Mouse (Mus musculus) heart, adult 2 months (tissue): Measurements from ENCODE around the gene Cyb561a3. TPM values are rescaled to one million over a fixed set of nuclear protein-coding genes. Genes with fewer than 3 reads are reported as not detected.
A peak's percentile ranks its signal among the peaks of the same experiment; 100 is the strongest.

ENCODE experiments used
- DNase-seq, 2 experiments: peaks; one replicate each; pipeline ENCODE4 v3.0.0; 2021
- H3K27ac ChIP-seq: fragments of 200-600 bp; 2 replicates; pipeline ENCODE4 v1.8.1; 2022
- H3K27me3 ChIP-seq: fragments of 200-500 bp; 2 replicates; pipeline ENCODE4 v1.6.1; 2012; ENCODE audit warnings: mild to moderate bottlenecking, low read length, inconsistent platforms, mixed read lengths; ENCODE audit not compliant: control insufficient read depth, insufficient read depth
- H3K36me3 ChIP-seq: fragments of 200-500 bp; 2 replicates; pipeline ENCODE4 v1.6.1; 2012; ENCODE audit warnings: low read length, inconsistent platforms; ENCODE audit not compliant: control insufficient read depth, insufficient read depth
- H3K4me1 ChIP-seq: fragments of 200-500 bp; 2 replicates; pipeline ENCODE4 v1.6.1; 2011; ENCODE audit warnings: low read length; ENCODE audit not compliant: control insufficient read depth, insufficient read depth
- H3K4me3 ChIP-seq: fragments of 200-600 bp; 2 replicates; pipeline ENCODE4 v1.8.1; 2022
- H3K79me2 ChIP-seq: fragments of 200-500 bp; replicated peaks from 2 replicates; pipeline ENCODE4 v1.6.1; 2012; ENCODE audit warnings: mild to moderate bottlenecking, inconsistent platforms, low read length, moderate library complexity, mixed read lengths; ENCODE audit not compliant: control insufficient read depth, insufficient read depth
- H3K9ac ChIP-seq: fragments of 200-500 bp; 2 replicates; pipeline ENCODE4 v1.6.1; 2012; ENCODE audit warnings: low read depth, mild to moderate bottlenecking, control low read depth, inconsistent platforms, low read length, mixed read lengths
- CTCF ChIP-seq: fragments of 200-600 bp; IDR thresholded peaks from 2 replicates; pipeline ENCODE4 v1.8.1; 2022; ENCODE audit warnings: antibody characterized with exemption, mild to moderate bottlenecking, moderate library complexity
- EP300 ChIP-seq: fragments of 200-500 bp; IDR thresholded peaks from 2 replicates; pipeline ENCODE4 v1.6.1; 2011; ENCODE audit warnings: low read depth, low read length, control low read depth; ENCODE audit not compliant: insufficient read depth
- POLR2A ChIP-seq: fragments of 200-500 bp; IDR thresholded peaks from 2 replicates; pipeline ENCODE4 v1.6.1; 2011; ENCODE audit warnings: mild to moderate bottlenecking, low read depth, low read length, control low read depth; ENCODE audit not compliant: insufficient read depth
- WGBS: fragments of 180-500 bp; shearing (Covaris S2); methylation state at CpG from one replicate; pipeline ENCODE4 v1.1.7; 2018; 5-methylcytosine and 5-hydroxymethylcytosine counted together
- intact Hi-C: fragments of 180-260 bp; cut with DNase I; formaldehyde crosslinking; loops from one replicate; pipeline ENCODE4 v1.15.1; 2025
- polyA plus RNA-seq: library from polyadenylated mRNA; depleted of rRNA; stranded (reverse); fragments of >200 nt; gene quantifications from 2 replicates; pipeline ENCODE4 v1.2.3, GENCODE M21; 2012
- total RNA-seq, 2 experiments: library from RNA; stranded (reverse); gene quantifications; 2 replicates each; pipeline ENCODE4 v1.2.3; 2021

Cyb561a3 gene
- total and polyA plus RNA-seq, 3 experiments, result 11.3 to 24.3 (median 11.3) TPM

- no peak overlapping the region for H3K4me3 ChIP-seq
- DNase-seq, result no peak
- H3K27ac ChIP-seq, result no peak overlapping the region
- intact Hi-C loops, result loop anchor here (5.0 kb wide), 2 partner anchors 57 to 152 kb away; no protein-coding TSS in a partner anchor
- TF ChIP-seq CTCF, result no peak
- TF ChIP-seq POLR2A, result no peak
- TF ChIP-seq EP300, result no peak
- no peaks in the 10 kb centered on the region for H3K27me3 ChIP-seq
- peaks cover 4% of the 10 kb centered on the region for H3K4me1 ChIP-seq
- no peak overlapping the region for H3K9ac ChIP-seq
- WGBS, result 95% methylated on average over 2 of the region's 2 CpGs
- H3K79me2 ChIP-seq, result no peaks in the 10 kb centered on the region
- no peaks in the 10 kb centered on the region for H3K36me3 ChIP-seq
Measured at GRCm38 (mm10) chr19:10599648-10600047, 22.7 kb downstream of the Cyb561a3 start.

GRCm38 (mm10) chr19:10602247-10602769 is 25.3 kb downstream of the Cyb561a3 start:
- peak overlapping the region; percentile 65 for H3K27ac ChIP-seq
- peak overlapping the region; percentile 34 for H3K4me3 ChIP-seq
- H3K4me1 ChIP-seq, result peaks cover 7% of the 10 kb centered on the region
- H3K9ac ChIP-seq, result peak overlapping the region; percentile 71
- intact Hi-C loops, result loop anchor here (1.0 to 5.0 kb wide), 3 partner anchors 43 to 155 kb away; no protein-coding TSS in a partner anchor
- H3K36me3 ChIP-seq, result peaks cover 6% of the 10 kb centered on the region
- WGBS, result 17% methylated on average over 6 of the region's 6 CpGs
- H3K27me3 ChIP-seq, result no peaks in the 10 kb centered on the region
- no peak for TF ChIP-seq POLR2A
- no peak for TF ChIP-seq CTCF
- no peak for TF ChIP-seq EP300
- H3K79me2 ChIP-seq, result no peaks in the 10 kb centered on the region; the same call in 1 of the 2 replicates
- peak in 1 of 2 experiments; percentile 14 for DNase-seq

GRCm38 (mm10) chr19:10602787-10603186 is 25.8 kb downstream of the Cyb561a3 start:
- WGBS, result 2% methylated on average over 9 of the region's 9 CpGs

GRCm38 (mm10) chr19:10603660-10604523 is 26.9 kb downstream of the Cyb561a3 start:
- TF ChIP-seq CTCF (no peak), POLR2A (no peak), EP300 (no peak)
- Histone ChIP-seq H3K4me3 (no peak overlapping the region), H3K36me3 (peaks cover 17% of the 10 kb centered on the region), H3K4me1 (peaks cover 7% of the 10 kb centered on the region), H3K79me2 (peaks cover 3% of the 10 kb centered on the region; the same call in 1 of the 2 replicates), H3K9ac (no peak overlapping the region), H3K27ac (no peak overlapping the region), H3K27me3 (no peaks in the 10 kb centered on the region)
- 78% methylated on average over 18 of the region's 18 CpGs for WGBS
- intact Hi-C loops, result loop anchor here (1.0 to 5.0 kb wide), 3 partner anchors 62 to 157 kb away; partner anchors contain the start of gene Cpsf7
- DNase-seq, result no peak

More at GRCm38 (mm10) chr19:10602787-10603186, 25.8 kb downstream of the Cyb561a3 start:
- H3K79me2 ChIP-seq, result no peaks in the 10 kb centered on the region; the same call in 1 of the 2 replicates
- H3K4me1 ChIP-seq, result peaks cover 7% of the 10 kb centered on the region
- TF ChIP-seq EP300 (peak; percentile 74; the same call in 1 of the 2 replicates), POLR2A (peak; percentile 75), CTCF (peak; percentile 98)
- peak overlapping the region; percentile 71 for H3K9ac ChIP-seq
- peak overlapping the region; percentile 65 for H3K27ac ChIP-seq
- H3K27me3 ChIP-seq, result no peaks in the 10 kb centered on the region
- intact Hi-C loops, result loop anchor here (1.0 to 5.0 kb wide), 4 partner anchors 43 to 155 kb away; partner anchors contain the start of gene Cpsf7
- peaks cover 9% of the 10 kb centered on the region for H3K36me3 ChIP-seq
- peak overlapping the region; percentile 34 for H3K4me3 ChIP-seq
- peak; percentile 89 for DNase-seq

GRCm38 (mm10) chr19:10604534-10604933 is 27.6 kb downstream of the Cyb561a3 start:
- TF ChIP-seq POLR2A, result no peak
- TF ChIP-seq EP300, result no peak
- TF ChIP-seq CTCF, result no peak
- intact Hi-C loops, result loop anchor here (5.0 kb wide), 2 partner anchors 62 to 157 kb away; no protein-coding TSS in a partner anchor
- H3K9ac ChIP-seq, result peak overlapping the region; percentile 63
- peaks cover 3% of the 10 kb centered on the region; the same call in 1 of the 2 replicates for H3K79me2 ChIP-seq
- peak overlapping the region; percentile 97 for H3K27ac ChIP-seq
- H3K27me3 ChIP-seq, result no peaks in the 10 kb centered on the region
- peak overlapping the region; percentile 76 for H3K4me3 ChIP-seq
- WGBS, result 41% methylated on average over 3 of the region's 3 CpGs
- no peak for DNase-seq
- H3K36me3 ChIP-seq, result peaks cover 22% of the 10 kb centered on the region
- peaks cover 7% of the 10 kb centered on the region for H3K4me1 ChIP-seq
